ENCODE assay signal across 8 mouse cellular contexts in the genomic region with DNA sequence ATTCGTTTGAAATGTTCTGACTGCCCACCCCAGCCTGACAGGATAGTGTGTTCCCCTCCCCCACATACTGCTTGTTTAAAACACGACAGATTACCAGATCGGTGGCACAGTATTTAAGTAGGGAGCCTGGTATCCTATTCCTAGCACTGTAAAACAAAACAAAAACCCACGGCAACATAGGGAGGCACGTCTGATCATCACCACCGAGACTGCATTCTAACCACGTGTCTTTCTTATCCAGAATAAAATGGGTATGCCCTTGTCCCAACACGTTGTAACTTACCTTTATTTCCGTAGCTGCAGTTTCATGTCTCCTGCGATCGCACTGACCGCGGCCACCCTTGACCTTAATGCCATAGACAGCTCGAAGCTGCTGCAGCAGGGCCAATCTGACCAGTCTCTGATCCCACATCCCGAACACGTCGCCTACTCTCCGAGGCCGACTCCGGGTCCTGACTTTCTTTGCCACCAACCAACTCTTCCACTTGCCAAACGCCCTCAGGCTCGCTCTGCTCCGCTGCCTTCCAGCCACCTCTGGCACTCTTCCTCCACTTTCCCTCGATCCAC. TPM values are rescaled to one million over a fixed set of nuclear protein-coding genes. Genes with fewer than 3 reads are reported as not detected.
DNase-seq lines count a peak whose midpoint lies in the region; ATAC-seq and TF ChIP-seq lines count a peak whose summit lies in the region.

No protein-coding gene starts in this region.

- intact Hi-C loops in heart, adult 2 months (cut with DNase I): loop anchor here (5.0 kb wide), 1 partner anchor 805 kb away; the partner anchor contains the start of gene Dph6

- peak; percentile 10; the same call in 1 of the 2 replicates for ATAC-seq in embryonic facial prominence, embryonic 11.5 days (replicated peaks; ENCODE audit: insufficient number of reproducible peaks, low FRiP score, low TSS enrichment, low read depth)
- no peak for ATAC-seq in intestine, embryonic 16.5 days
- peak; percentile 7 for ATAC-seq in midbrain, embryonic 11.5 days (ENCODE audit: low FRiP score)

- no peak for TF ChIP-seq CTCF in heart, adult 2 months (IDR thresholded peaks at IDR 0.05)

- TF ChIP-seq EP300 in heart, adult 2 months (IDR thresholded peaks at IDR 0.05; ENCODE audit: insufficient read depth, low read depth, low read length): no peak

- H3K36me3 ChIP-seq in heart, adult 2 months (ENCODE audit: control insufficient read depth, insufficient read depth, low read length): no peaks in the 10 kb centered on the region
- no peaks in the 10 kb centered on the region for H3K36me3 ChIP-seq in embryonic facial prominence, embryonic 11.5 days (replicated peaks; ENCODE audit: control insufficient read depth, insufficient read depth, low read depth, low read length)
- H3K36me3 ChIP-seq in intestine, embryonic 16.5 days (ENCODE audit: control insufficient read depth, insufficient read depth, low read length): no peaks in the 10 kb centered on the region
- H3K36me3 ChIP-seq in midbrain, embryonic 11.5 days (ENCODE audit: control insufficient read depth, insufficient read depth, low read length): peaks cover 6% of the 10 kb centered on the region; the same call in 1 of the 2 replicates

- no peaks in the 10 kb centered on the region for H3K9me3 ChIP-seq in embryonic facial prominence, embryonic 11.5 days (replicated peaks; ENCODE audit: control insufficient read depth, low read length)
- H3K9me3 ChIP-seq in intestine, embryonic 16.5 days (ENCODE audit: control insufficient read depth, low read length): no peaks in the 10 kb centered on the region
- no peaks in the 10 kb centered on the region for H3K9me3 ChIP-seq in midbrain, embryonic 11.5 days (ENCODE audit: control insufficient read depth, low read length)

- no peak overlapping the region for H3K27ac ChIP-seq in heart, adult 2 months
- peak overlapping the region; percentile 59 for H3K27ac ChIP-seq in embryonic facial prominence, embryonic 11.5 days (replicated peaks; ENCODE audit: low read depth, low read length)
- peak overlapping the region; percentile 86 for H3K27ac ChIP-seq in intestine, embryonic 16.5 days (ENCODE audit: low read length)
- H3K27ac ChIP-seq in midbrain, embryonic 11.5 days (ENCODE audit: low read depth, low read length): peak overlapping the region; percentile 35

- H3K4me1 ChIP-seq in heart, adult 2 months (ENCODE audit: control insufficient read depth, insufficient read depth, low read length): no peaks in the 10 kb centered on the region; the same call in 1 of the 2 replicates
- no peaks in the 10 kb centered on the region for H3K4me1 ChIP-seq in embryonic facial prominence, embryonic 11.5 days (ENCODE audit: control insufficient read depth, insufficient read depth, low read length)
- peaks cover 18% of the 10 kb centered on the region for H3K4me1 ChIP-seq in intestine, embryonic 16.5 days (ENCODE audit: control insufficient read depth, insufficient read depth, low read length)
- H3K4me1 ChIP-seq in midbrain, embryonic 11.5 days (ENCODE audit: control insufficient read depth, insufficient read depth, low read length): peaks cover 18% of the 10 kb centered on the region

- DNase-seq in heart, adult 2 months: peak in 1 of 2 experiments; percentile 39
- DNase-seq in heart, adult 8-10 months (ENCODE audit: low spot score): no peak
- DNase-seq in 416B (ENCODE audit: low read depth) (peak; percentile 17), MN1 (ENCODE audit: low spot score) (no peak)
- DNase-seq in embryonic facial prominence, embryonic 11.5 days (ENCODE audit: low spot score): peak; percentile 20
- DNase-seq in midbrain, embryonic 11.5 days (ENCODE audit: low spot score, missing footprints): peak; percentile 86
- no peak for DNase-seq in spleen, postnatal 36 days (ENCODE audit: low spot score in 2 of 2)

- TF ChIP-seq POLR2A in heart, adult 2 months (IDR thresholded peaks at IDR 0.05; ENCODE audit: insufficient read depth, low read depth, low read length): no peak

- H3K27me3 ChIP-seq in heart, adult 2 months (ENCODE audit: control insufficient read depth, insufficient read depth, low read length): no peaks in the 10 kb centered on the region
- no peaks in the 10 kb centered on the region for H3K27me3 ChIP-seq in embryonic facial prominence, embryonic 11.5 days (ENCODE audit: control insufficient read depth, insufficient read depth, low read length)
- H3K27me3 ChIP-seq in intestine, embryonic 16.5 days (replicated peaks; ENCODE audit: control insufficient read depth, insufficient read depth, low read length): no peaks in the 10 kb centered on the region
- no peaks in the 10 kb centered on the region for H3K27me3 ChIP-seq in midbrain, embryonic 11.5 days (ENCODE audit: control insufficient read depth, insufficient read depth, low read length)

- H3K4me2 ChIP-seq in embryonic facial prominence, embryonic 11.5 days (ENCODE audit: low read depth, low read length): peak overlapping the region; percentile 71
- H3K4me2 ChIP-seq in intestine, embryonic 16.5 days (ENCODE audit: low read depth, low read length): peak overlapping the region; percentile 79
- H3K4me2 ChIP-seq in midbrain, embryonic 11.5 days: peak overlapping the region; percentile 69

- H3K4me3 ChIP-seq in heart, adult 2 months: peak overlapping the region; percentile 74
- H3K4me3 ChIP-seq in embryonic facial prominence, embryonic 11.5 days (ENCODE audit: low read depth, low read length): peak overlapping the region; percentile 64
- H3K4me3 ChIP-seq in intestine, embryonic 16.5 days (ENCODE audit: low read length): peak overlapping the region; percentile 84
- peak overlapping the region; percentile 83 for H3K4me3 ChIP-seq in midbrain, embryonic 11.5 days (ENCODE audit: low read depth, low read length)

- peak overlapping the region; percentile 10; the same call in 1 of the 2 replicates for H3K9ac ChIP-seq in heart, adult 2 months (ENCODE audit: low read depth, low read length)
- peak overlapping the region; percentile 81 for H3K9ac ChIP-seq in embryonic facial prominence, embryonic 11.5 days (replicated peaks; ENCODE audit: low read length)
- peak overlapping the region; percentile 82 for H3K9ac ChIP-seq in intestine, embryonic 16.5 days (ENCODE audit: low read depth, low read length)
- H3K9ac ChIP-seq in midbrain, embryonic 11.5 days (ENCODE audit: low read length): peak overlapping the region; percentile 80

- WGBS in heart, adult 2 months: under 1% methylated on average over 24 of the region's 24 CpGs
- under 1% methylated on average over 24 of the region's 24 CpGs for WGBS in embryonic facial prominence, embryonic 11.5 days
- under 1% methylated on average over 24 of the region's 24 CpGs for WGBS in intestine, embryonic 16.5 days
- WGBS in midbrain, embryonic 11.5 days: 1% methylated on average over 24 of the region's 24 CpGs

- H3K79me2 ChIP-seq in heart, adult 2 months (replicated peaks; ENCODE audit: control insufficient read depth, insufficient read depth, low read length): no peaks in the 10 kb centered on the region

RNA-seq across cellular contexts. Expression of gene Arhgap11a, which starts 0.7 kb away (rescaled TPM):
- total RNA-seq in heart, adult 2 months (2021): 1 to 10 TPM; 1.2 to 1.5 TPM
- polyA plus RNA-seq in heart, adult 2 months (2012; rRNA removed): 0.31 and 0.67 TPM in 2 replicates
- 1 to 10 TPM; 1.1 to 2.0 (median 1.2) TPM for total RNA-seq in heart, adult 8-10 months (2022)
- polyA plus RNA-seq in embryonic facial prominence, embryonic 11.5 days (2014; fragmentation: Nextera tagmentation; extraction: Ambion mirVana): 6.3 and 7.9 TPM in 2 replicates
- 17.9 and 18.1 TPM in 2 replicates for polyA plus RNA-seq in intestine, embryonic 16.5 days (2015; fragmentation: Nextera tagmentation; extraction: Ambion mirVana)
- polyA plus RNA-seq in midbrain, embryonic 11.5 days (2014; fragmentation: Nextera tagmentation; extraction: Ambion mirVana): 6.6 and 7.5 TPM in 2 replicates

RNA-seq across cellular contexts. Expression of gene Scg5, which starts 18.8 kb away (rescaled TPM):
- under 1 TPM in 1 of 2 experiments, not detected in 1; 0.32 TPM for total RNA-seq in heart, adult 2 months (2021)
- polyA plus RNA-seq in heart, adult 2 months (2012; rRNA removed): 0.15 TPM in 1 of 2 replicates, not detected in the other
- under 1 TPM in 1 of 4 experiments, not detected in 3; 0.35 TPM for total RNA-seq in heart, adult 8-10 months (2022)
- polyA plus RNA-seq in embryonic facial prominence, embryonic 11.5 days (2014; fragmentation: Nextera tagmentation; extraction: Ambion mirVana): 11.1 and 15.7 TPM in 2 replicates
- 10.6 and 10.8 TPM in 2 replicates for polyA plus RNA-seq in intestine, embryonic 16.5 days (2015; fragmentation: Nextera tagmentation; extraction: Ambion mirVana)
- 56.3 and 65.0 TPM in 2 replicates for polyA plus RNA-seq in midbrain, embryonic 11.5 days (2014; fragmentation: Nextera tagmentation; extraction: Ambion mirVana)

Comparison
In these comparisons a context has a peak if more than half of its experiments do, and no peak if none do; other contexts are left out.
1. DNase-seq: peak in 416B (single experiment), embryonic facial prominence, embryonic 11.5 days (single experiment) and midbrain, embryonic 11.5 days (single experiment); none in heart, adult 8-10 months (single experiment), MN1 (single experiment) and spleen, postnatal 36 days (0 of 2).
2. H3K9ac ChIP-seq: peak in every context shown above with its lines; median percentile 82 in intestine, embryonic 16.5 days; 81 in embryonic facial prominence, embryonic 11.5 days; 80 in midbrain, embryonic 11.5 days; 10 in heart, adult 2 months.
3. RNA of gene Scg5, which starts 18.8 kb away (polyA plus RNA-seq): 56.3 to 65.0 TPM in midbrain, embryonic 11.5 days, 11.1 to 15.7 TPM in embryonic facial prominence, embryonic 11.5 days and 10.6 to 10.8 TPM in intestine, embryonic 16.5 days; 0.15 TPM in heart, adult 2 months; every median in the first group is over 10 times any median in the second.
4. Peak in every context shown above with its lines, with median percentiles within 50 percentile points of each other: H3K4me3 ChIP-seq and H3K4me2 ChIP-seq.